ENCODE assay signal across 16 mouse cellular contexts in genomic region chr3:110626326-110626725, GRCm38 (mm10).
DNase-seq lines count a peak whose midpoint lies in the region; ATAC-seq and TF ChIP-seq lines count a peak whose summit lies in the region.
"Had no signal": no experiment of that assay in that cellular context is flagged by ENCODE, and none has a peak within 500 bp of the region (broad histone marks: within the 10 kb centered on the region; RNA-seq: fewer than 3 reads in every experiment).

No protein-coding gene starts in this region.

- TF ChIP-seq CTCF in kidney, postnatal 0 days (IDR thresholded peaks at IDR 0.05; ENCODE audit: low read depth): no peak

- ATAC-seq in kidney, postnatal 0 days (replicated peaks; ENCODE audit: low FRiP score, low read depth): no peak
- ATAC-seq: forebrain, embryonic 13.5 days had no signal

- H3K9ac ChIP-seq in kidney, postnatal 0 days (ENCODE audit: low read depth, low read length): no peak overlapping the region
- H3K9ac ChIP-seq: forebrain, embryonic 13.5 days; hindbrain, embryonic 13.5 days; midbrain, embryonic 12.5 days had no signal

- 38% methylated on average over 3 of the region's 3 CpGs for WGBS in kidney, postnatal 0 days

- no peaks in the 10 kb centered on the region for H3K36me3 ChIP-seq in kidney, postnatal 0 days (ENCODE audit: insufficient read depth, low read length)
- H3K36me3 ChIP-seq: hindbrain, embryonic 13.5 days; midbrain, embryonic 12.5 days had no signal

- no peaks in the 10 kb centered on the region for H3K4me1 ChIP-seq in kidney, postnatal 0 days (replicated peaks; ENCODE audit: insufficient read depth, low read length)
- H3K4me1 ChIP-seq: forebrain, embryonic 13.5 days; hindbrain, embryonic 13.5 days; midbrain, embryonic 12.5 days had no signal

- H3K27me3 ChIP-seq in kidney, postnatal 0 days (ENCODE audit: insufficient read depth, low read length): no peaks in the 10 kb centered on the region
- H3K27me3 ChIP-seq: forebrain, embryonic 13.5 days; hindbrain, embryonic 13.5 days; midbrain, embryonic 12.5 days had no signal

- peak; percentile 2 for DNase-seq in embryo, embryonic 11 days
- no peak for DNase-seq in embryo, embryonic 10.5 days (ENCODE audit: low spot score)
- DNase-seq in kidney, postnatal 0 days (ENCODE audit: low spot score): peak; percentile 75
- DNase-seq in kidney, adult 11 months: no peak
- DNase-seq in 3T3-L1 (ENCODE audit: low read depth, low spot score): peak; percentile 39
- DNase-seq in adrenal gland, postnatal 36 days: peak; percentile 40 to 66
- no peak for DNase-seq in layer of hippocampus, adult 9-10 months (ENCODE audit: low spot score)
- DNase-seq: B cell, adult 2 months; cerebellum, adult 8-10 months; gastrocnemius, postnatal 25 days; lung, adult 2 months; thymus, postnatal 4 days had no signal

- no peaks in the 10 kb centered on the region for H3K9me3 ChIP-seq in kidney, postnatal 0 days (replicated peaks; ENCODE audit: low read length)
- H3K9me3 ChIP-seq: forebrain, embryonic 13.5 days; hindbrain, embryonic 13.5 days; midbrain, embryonic 12.5 days had no signal

- no peak overlapping the region for H3K4me3 ChIP-seq in kidney, postnatal 0 days (replicated peaks; ENCODE audit: low read depth, low read length)
- H3K4me3 ChIP-seq: forebrain, embryonic 13.5 days; hindbrain, embryonic 13.5 days; midbrain, embryonic 12.5 days had no signal

- no peak overlapping the region for H3K4me2 ChIP-seq in kidney, postnatal 0 days (ENCODE audit: low read length)
- H3K4me2 ChIP-seq: forebrain, embryonic 13.5 days; hindbrain, embryonic 13.5 days; midbrain, embryonic 12.5 days had no signal

- no peak overlapping the region for H3K27ac ChIP-seq in kidney, postnatal 0 days
- H3K27ac ChIP-seq: forebrain, embryonic 13.5 days; hindbrain, embryonic 13.5 days; macrophage; midbrain, embryonic 12.5 days had no signal

Comparison
In these comparisons a context has a peak if more than half of its experiments do, and no peak if none do; other contexts are left out.
1. DNase-seq: peak in embryo, embryonic 11 days (single experiment), kidney, postnatal 0 days (single experiment), 3T3-L1 (single experiment) and adrenal gland, postnatal 36 days (2 of 2); none in embryo, embryonic 10.5 days (single experiment), kidney, adult 11 months (single experiment) and layer of hippocampus, adult 9-10 months (single experiment).